Mouse (Mus musculus) c-Kit-positive CD71-negative TER-119-negative erythroid progenitor cells, embryonic 14.5 days (primary cell): ENCODE measurements at regions not wholly inside any gene's neighbourhood (a gene's known extent, or its start where the extent isn't known, plus 50 kb on each side); places are given as distances from the start of the nearest gene placed in this dataset.
"Not testable (repeated sequence)": the region's sequence is repeated elsewhere in the genome, so short reads cannot be mapped to it uniquely, and the experiment has no call there.

Experiments
- DNase-seq: peaks from one replicate; pipeline ENCODE4 v3.0.0-alpha.2; 2013; ENCODE audit warnings: low read depth

- no peak for DNase-seq
Measured at GRCm38 (mm10) chr15:87818566-87818965, 274.5 kb downstream of the Fam19a5 start.

DNA sequence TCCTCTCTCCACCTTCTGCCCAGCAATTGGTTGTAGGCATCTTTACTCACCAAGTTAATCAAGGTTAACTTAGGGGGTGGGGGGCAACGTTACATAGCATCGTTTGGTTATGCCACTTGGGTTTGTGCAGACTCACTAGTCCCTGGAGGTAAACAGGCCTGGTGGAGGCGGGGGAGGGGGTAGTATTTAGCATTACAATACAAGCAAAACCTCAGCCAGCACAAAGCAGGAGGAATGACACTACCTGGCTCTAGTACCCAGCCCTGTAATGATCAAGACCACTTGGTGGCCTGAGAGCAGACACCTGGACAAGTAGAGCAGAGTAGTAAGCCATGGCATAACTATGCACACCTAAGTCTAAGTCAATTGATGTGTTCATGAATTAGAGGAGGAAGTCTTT, 298.0 kb downstream of the Fam19a5 start:
- DNase-seq = no peak

GRCm38 (mm10) chr15:87859069-87859468, 315.0 kb downstream of the Fam19a5 start:
- DNase-seq = no peak

DNA sequence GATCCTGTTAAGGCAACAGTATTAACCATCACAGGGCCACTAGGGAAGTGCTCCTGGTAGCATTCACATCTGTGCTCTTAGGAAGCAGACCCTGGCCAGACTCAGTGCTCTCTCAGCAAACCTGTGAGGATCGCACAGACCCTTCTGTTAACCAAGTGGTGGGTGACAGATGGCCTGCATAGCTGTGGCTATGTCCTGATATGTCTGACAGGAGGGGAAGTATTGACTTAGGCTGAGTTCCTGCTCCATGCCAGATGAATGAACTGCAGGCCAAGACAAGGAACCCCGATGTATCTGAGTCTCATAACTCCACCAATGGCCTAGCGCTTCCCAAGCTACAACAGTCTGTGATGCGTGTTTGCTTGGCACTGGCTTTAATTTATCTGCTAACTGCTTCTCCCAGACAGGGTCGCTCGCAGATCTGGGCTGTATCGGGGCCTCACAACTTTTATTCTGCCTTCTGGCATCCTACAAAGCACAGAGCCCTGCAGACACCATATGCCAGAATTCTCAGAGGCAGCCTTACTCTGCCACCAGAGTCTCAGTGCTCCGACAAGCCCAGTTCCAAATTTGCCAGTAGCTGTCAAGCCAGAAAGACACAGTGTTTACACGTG, 332.3 kb downstream of the Fam19a5 start:
- no peak for DNase-seq

- DNase-seq = no peak
Measured at GRCm38 (mm10) chr15:87890903-87891302, 346.8 kb downstream of the Fam19a5 start.

GRCm38 (mm10) chr15:87894866-87895265, 350.8 kb downstream of the Fam19a5 start:
- not testable (repeated sequence) for DNase-seq

DNA sequence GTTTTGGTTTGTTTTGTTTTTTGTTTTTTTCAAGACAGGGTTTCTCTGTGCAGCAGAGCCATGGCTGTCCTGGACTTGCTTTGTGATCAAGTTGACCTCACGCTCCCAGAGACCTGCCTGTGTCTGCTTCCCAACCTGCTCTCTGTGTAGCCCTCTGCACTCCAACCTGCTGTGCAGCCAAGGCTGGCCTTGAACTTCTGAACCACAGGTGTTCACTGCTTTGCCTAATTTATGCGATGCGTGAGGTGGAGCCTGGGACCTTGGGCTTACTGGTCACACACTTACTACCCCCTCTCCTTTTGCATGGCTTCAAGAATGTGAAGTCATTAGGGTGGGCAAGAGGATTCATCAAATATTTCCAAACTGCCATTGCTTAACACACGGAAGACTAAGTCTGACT, 354.6 kb downstream of the Fam19a5 start:
- no peak for DNase-seq

DNA sequence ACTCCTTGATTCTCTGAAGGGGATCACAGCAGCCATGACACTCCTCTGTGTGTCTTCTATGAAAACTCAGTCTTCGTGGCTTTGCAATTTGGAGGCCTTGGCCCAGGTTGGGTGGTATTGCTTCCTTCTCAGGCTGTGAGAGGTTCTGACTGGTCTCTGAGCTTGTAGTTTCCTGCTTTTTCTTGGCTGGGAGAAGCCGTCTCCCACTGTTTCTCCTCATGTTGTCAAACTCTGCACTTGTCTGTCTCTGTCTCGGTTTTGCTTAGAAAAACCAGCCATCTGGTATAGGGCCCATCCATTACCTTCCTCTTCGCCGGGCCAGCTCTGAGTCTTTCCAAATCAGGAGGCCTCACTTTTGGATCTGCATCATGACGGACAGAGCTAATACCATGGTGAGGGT, 360.3 kb downstream of the Fam19a5 start:
- no peak for DNase-seq

- DNase-seq = no peak
Measured at GRCm38 (mm10) chr15:87906310-87906709, 362.2 kb downstream of the Fam19a5 start.

GRCm38 (mm10) chr15:87922091-87922490, 378.0 kb downstream of the Fam19a5 start:
- DNase-seq = no peak

DNA sequence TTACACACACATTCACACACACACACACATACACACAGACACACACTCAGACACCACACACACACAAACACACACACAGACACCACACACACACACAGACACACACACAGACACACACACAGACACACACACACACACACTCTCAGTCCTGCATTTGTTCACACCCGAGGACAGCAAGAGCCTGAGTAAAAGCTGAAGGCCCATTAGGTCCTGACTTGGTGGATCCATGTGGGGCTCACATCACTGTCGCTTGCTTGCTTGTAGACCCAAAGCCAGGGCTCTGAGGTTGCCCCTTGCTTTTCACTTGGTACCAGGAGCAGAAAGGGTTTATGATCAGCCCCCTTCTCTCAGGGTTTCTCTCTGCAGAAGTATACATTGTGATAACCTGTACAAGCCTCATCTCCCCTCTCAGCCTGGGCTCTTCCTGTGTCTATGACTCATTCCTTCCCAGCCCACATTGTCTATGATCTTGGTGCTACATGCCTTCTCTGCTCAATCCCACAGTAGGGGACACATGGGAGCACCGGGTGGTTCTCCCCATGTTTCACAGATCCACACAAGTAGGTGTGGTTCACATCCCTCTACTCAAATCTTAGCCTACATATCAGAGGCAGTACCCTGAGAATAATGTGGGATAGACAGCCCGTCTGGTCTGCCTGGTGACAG, 378.8 kb downstream of the Fam19a5 start:
- no peak for DNase-seq

- no peak for DNase-seq
Measured at GRCm38 (mm10) chr15:87923906-87924305, 379.8 kb downstream of the Fam19a5 start.

DNA sequence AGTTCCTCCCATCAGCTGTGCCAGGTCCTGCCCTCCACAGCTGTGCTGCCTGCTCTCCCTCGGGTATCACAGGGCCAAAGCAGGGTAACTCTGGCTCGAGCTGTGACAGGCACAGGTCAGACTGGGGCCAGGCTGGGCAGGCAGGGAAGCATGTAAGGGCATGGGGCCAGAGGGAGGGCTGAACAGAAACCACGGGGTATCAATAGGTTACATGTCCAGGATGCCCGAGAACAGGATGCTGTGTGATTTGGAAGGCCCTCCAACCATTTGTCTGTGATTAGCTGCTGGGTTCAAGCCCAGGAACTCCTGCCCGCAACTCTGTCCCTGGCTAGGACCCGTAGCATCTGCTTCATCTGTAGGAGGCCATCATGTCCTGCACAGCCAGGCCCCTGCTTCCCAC, 391.9 kb downstream of the Fam19a5 start:
- DNase-seq = no peak

- DNase-seq = no peak
Measured at GRCm38 (mm10) chr15:87940837-87941236, 396.7 kb downstream of the Fam19a5 start.

DNA sequence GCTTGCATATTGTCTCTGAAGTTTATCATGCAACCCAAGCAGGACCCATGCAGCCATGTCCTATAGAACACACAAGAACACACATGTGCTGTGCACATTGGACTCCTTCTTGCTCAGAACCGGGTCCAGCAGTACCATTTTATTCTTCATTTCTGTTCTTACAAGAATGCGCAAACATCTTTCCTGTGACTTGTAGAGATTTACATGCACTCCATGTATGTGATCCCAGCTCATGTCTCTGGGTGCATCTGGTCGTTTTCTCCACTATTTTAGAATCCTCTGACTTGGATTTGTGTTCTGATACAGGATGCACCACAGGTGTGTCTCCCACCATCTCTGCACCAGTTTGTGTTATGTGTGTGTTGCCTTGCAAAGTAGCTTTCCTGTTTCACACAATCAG, 408.4 kb downstream of the Fam19a5 start:
- DNase-seq = no peak

DNA sequence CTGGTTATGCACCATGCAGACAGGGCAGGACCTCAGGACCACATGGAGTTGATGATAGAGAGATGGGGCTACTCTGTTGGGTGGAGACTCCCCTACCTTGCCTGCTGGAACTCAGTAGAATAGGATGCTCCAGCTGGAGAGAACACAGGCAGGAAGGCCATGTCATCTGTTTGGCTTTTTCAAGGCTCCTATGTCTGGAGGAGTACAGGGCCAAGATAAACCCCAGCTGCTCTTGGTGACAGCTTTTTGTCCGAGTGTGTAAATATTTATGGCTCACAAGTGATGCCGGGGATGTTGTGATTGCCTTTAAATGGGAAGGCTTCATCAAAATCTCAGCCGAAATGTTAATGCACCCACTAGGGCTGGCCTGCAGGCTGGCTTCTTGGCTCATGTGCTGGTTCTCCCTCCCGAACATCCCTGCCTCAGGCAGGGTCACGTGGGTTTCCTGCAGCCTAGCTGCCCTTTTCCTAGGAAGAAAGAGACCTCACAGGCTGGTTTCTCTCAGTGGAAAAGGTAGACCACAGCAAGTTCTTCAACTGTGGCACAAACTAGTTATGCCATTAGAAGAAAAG, 411.7 kb downstream of the Fam19a5 start:
- DNase-seq = no peak

DNA sequence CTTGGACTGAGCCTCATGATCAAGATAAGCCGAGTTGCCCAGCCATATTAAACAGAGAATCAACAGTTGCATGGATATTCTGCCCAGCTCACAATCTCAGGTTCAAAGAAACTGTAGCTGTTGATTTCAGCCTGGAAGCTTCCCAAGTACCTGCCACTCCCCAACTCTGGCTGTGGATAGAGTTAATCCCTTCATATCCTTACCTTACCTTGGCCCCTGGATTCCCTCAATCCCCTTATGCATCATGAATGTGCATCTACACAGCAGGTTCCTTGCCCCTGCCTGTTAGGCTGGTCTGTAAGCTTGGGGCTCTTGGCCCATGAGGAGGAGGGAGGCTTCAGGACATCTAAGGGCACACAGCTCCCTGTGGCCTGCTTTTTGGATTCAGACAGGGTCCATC, 414.8 kb downstream of the Fam19a5 start:
- no peak for DNase-seq

DNA sequence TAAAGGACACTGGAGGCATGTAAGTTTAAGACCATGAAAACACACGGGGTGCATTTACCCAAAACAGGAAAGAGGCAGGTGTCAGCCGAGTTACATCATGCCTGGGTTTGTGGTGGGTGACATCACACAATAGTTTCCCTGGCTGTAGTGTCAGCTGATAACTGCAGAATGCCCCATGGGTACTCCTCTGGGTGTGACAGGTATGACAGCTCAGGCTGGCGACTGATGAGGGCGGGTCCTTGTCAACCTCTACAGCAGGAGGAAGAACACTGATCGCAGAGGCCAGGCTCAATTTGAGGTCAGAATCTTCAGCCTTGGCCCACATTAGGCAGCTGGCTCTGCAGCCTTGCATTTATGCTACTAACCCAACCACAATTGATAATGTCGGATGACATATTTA, 428.5 kb downstream of the Fam19a5 start:
- no peak for DNase-seq

- DNase-seq = no peak
Measured at GRCm38 (mm10) chr15:87987322-87987985, 443.4 kb downstream of the Fam19a5 start.

DNA sequence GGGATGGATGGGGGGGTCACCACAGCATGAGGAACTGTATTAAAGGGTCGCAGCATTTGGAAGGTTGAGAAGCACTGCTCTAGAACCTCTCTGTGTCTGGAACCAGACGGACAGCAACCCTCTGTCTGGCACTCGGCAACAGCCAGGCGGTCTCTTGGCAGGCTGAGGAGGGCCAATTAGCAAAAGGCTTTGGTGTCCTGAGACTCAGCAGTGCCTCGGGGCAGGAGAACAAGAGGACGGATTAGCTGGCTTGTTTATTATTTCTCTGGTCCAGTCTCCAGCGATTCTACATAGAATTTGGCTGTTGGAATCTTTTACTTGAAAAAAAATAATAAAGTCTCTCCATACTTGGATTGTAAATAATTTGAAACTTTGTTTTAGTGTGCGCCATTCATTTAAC, 450.4 kb downstream of the Fam19a5 start:
- DNase-seq = no peak

DNA sequence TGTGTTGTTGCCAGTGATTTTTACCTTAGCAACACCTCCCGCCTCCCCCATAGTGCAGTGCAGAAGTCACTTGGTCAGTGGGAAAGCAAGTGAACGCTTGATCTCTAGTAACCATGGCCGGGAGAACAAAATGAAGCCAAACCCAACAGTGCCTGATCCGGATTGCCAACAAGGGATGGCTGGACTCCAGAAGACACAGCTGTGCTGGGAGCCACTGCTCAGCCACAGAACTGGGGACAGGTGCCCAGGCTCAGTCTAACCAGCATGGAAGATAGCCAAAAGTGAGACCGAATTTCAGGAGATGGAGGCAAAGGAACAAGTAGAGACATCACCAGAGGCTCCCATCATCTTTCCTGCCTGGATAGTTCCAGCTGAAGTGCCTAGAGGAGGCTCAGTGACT, 473.0 kb downstream of the Fam19a5 start:
- no peak for DNase-seq

- no peak for DNase-seq
Measured at GRCm38 (mm10) chr15:88032751-88033150, 488.7 kb downstream of the Fam19a5 start.

DNA sequence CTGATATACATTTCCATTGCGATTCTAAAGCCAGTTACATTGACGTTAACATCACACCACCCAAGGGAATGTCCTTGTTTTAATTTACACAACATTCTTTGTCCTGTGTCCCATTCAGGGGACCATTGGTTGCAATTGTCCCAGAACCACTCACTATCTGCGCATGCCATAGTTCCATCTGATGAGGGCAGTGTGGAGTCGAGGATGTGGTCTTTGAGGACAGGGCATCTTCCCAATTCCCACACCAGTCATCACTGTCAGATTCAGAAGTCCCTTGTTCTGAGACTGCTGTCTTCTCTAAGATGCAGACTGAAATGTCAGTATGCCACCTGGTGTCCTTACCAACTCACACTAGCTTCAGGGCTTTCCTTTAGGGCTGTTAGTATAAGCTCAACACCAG, 489.6 kb downstream of the Fam19a5 start:
- DNase-seq = no peak
